ENCODE assay signal across 8 mouse cellular contexts in the genomic region with DNA sequence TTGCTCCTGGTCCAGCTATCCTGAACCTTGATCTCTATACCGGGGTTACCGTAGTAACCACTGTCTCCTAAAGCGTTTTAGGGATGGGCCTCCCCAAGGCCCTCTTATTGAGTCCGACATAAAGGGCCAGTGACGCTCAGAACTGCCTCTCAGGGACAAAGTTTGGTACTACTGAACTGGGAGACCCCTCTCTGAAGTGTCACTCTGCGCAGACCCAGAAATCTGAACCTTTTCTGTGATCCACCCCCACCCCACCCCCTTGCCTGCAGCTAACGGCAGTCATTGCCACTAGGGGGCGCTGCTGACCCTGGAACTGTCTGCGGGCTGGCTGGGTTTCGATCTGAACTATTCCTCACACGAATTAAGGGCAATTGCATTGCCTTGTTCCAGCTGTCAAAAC. TPM values are rescaled to one million over a fixed set of nuclear protein-coding genes. Genes with fewer than 3 reads are reported as not detected.
A peak's percentile ranks its signal among the peaks of the same experiment; 100 is the strongest.
DNase-seq lines count a peak whose midpoint lies in the region; ATAC-seq and TF ChIP-seq lines count a peak whose summit lies in the region.

No protein-coding gene starts in this region.

- ATAC-seq in embryonic facial prominence, embryonic 15.5 days (ENCODE audit: insufficient number of reproducible peaks, low FRiP score, low TSS enrichment, low read depth), result peak; percentile 65; the same call in 1 of the 2 replicates
- peak; percentile 37; the same call in 1 of the 2 replicates for ATAC-seq in midbrain, embryonic 14.5 days (ENCODE audit: low FRiP score, low TSS enrichment)
- no peak for ATAC-seq in stomach, postnatal 0 days (ENCODE audit: low FRiP score, low TSS enrichment)

- intact Hi-C loops in heart, postnatal 25 days (cut with DNase I), result loop anchor here (10.0 kb wide), 1 partner anchor 1200 kb away; a partner anchor contains a TSS
- intact Hi-C loops in left cerebral cortex, postnatal 36 days (cut with DNase I), result no loop called here

- no peak overlapping the region for H3K27ac ChIP-seq in embryonic facial prominence, embryonic 15.5 days (replicated peaks)
- 0 out of 2 replicates have a peak overlapping the region, but pooled peaks have one; percentile 42 for H3K27ac ChIP-seq in midbrain, embryonic 14.5 days (replicated peaks; ENCODE audit: low read depth, low read length)
- no peak overlapping the region for H3K27ac ChIP-seq in stomach, postnatal 0 days (replicated peaks)

- TF ChIP-seq CTCF in stomach, postnatal 0 days (IDR thresholded peaks at IDR 0.05; ENCODE audit: low read depth), result peak; percentile 90

- 6% methylated on average over 11 of the region's 11 CpGs for WGBS in embryonic facial prominence, embryonic 15.5 days
- under 1% methylated on average over 11 of the region's 11 CpGs for WGBS in midbrain, embryonic 14.5 days
- WGBS in stomach, postnatal 0 days, result 7% methylated on average over 11 of the region's 11 CpGs

- TF ChIP-seq EP300 in stomach, postnatal 0 days (optimal IDR thresholded peaks at IDR 0.05), result no peak

- H3K36me3 ChIP-seq in embryonic facial prominence, embryonic 15.5 days, result no peaks in the 10 kb centered on the region
- no peaks in the 10 kb centered on the region for H3K36me3 ChIP-seq in midbrain, embryonic 14.5 days (ENCODE audit: control insufficient read depth, insufficient read depth, low read length)
- no peaks in the 10 kb centered on the region for H3K36me3 ChIP-seq in stomach, postnatal 0 days (ENCODE audit: control insufficient read depth, insufficient read depth, low read length)

- H3K4me3 ChIP-seq in embryonic facial prominence, embryonic 15.5 days (replicated peaks), result no peak overlapping the region
- no peak overlapping the region for H3K4me3 ChIP-seq in midbrain, embryonic 14.5 days (replicated peaks; ENCODE audit: low read depth, low read length)
- H3K4me3 ChIP-seq in stomach, postnatal 0 days (ENCODE audit: low read depth, low read length), result no peak overlapping the region

- H3K27me3 ChIP-seq in embryonic facial prominence, embryonic 15.5 days, result peaks cover 5% of the 10 kb centered on the region
- peaks cover 10% of the 10 kb centered on the region; the same call in 1 of the 2 replicates for H3K27me3 ChIP-seq in midbrain, embryonic 14.5 days (ENCODE audit: control insufficient read depth, insufficient read depth, low read length)
- H3K27me3 ChIP-seq in stomach, postnatal 0 days (ENCODE audit: control insufficient read depth, insufficient read depth, low read length), result no peaks in the 10 kb centered on the region

- H3K4me1 ChIP-seq in embryonic facial prominence, embryonic 15.5 days, result peaks cover 15% of the 10 kb centered on the region; the same call in 1 of the 2 replicates
- H3K4me1 ChIP-seq in midbrain, embryonic 14.5 days (ENCODE audit: control insufficient read depth, insufficient read depth, low read length), result peaks cover 9% of the 10 kb centered on the region; the same call in 1 of the 2 replicates
- H3K4me1 ChIP-seq in stomach, postnatal 0 days (replicated peaks; ENCODE audit: control insufficient read depth, insufficient read depth), result no peaks in the 10 kb centered on the region

- H3K9ac ChIP-seq in embryonic facial prominence, embryonic 15.5 days, result no peak overlapping the region
- H3K9ac ChIP-seq in midbrain, embryonic 14.5 days (replicated peaks; ENCODE audit: low read length), result no peak overlapping the region
- H3K9ac ChIP-seq in stomach, postnatal 0 days (ENCODE audit: low read length), result no peak overlapping the region

- DNase-seq in heart, adult 11 months, result peak; percentile 95
- no peak for DNase-seq in heart, postnatal 25 days (ENCODE audit: low spot score)
- peak; percentile 19 to 26 for DNase-seq in heart, adult 9 months (ENCODE audit: low spot score in 2 of 2)
- peak; percentile 48 for DNase-seq in kidney, adult 9 months
- peak; percentile 65 to 71 for DNase-seq in left cerebral cortex, postnatal 36 days (ENCODE audit: low spot score in 2 of 2)
- DNase-seq in midbrain, embryonic 14.5 days, result peak; percentile 89
- DNase-seq in stomach, postnatal 0 days (ENCODE audit: low spot score), result peak; percentile 64

- H3K9me3 ChIP-seq in embryonic facial prominence, embryonic 15.5 days (replicated peaks), result no peaks in the 10 kb centered on the region
- no peaks in the 10 kb centered on the region for H3K9me3 ChIP-seq in midbrain, embryonic 14.5 days (ENCODE audit: control insufficient read depth, low read length)
- no peaks in the 10 kb centered on the region for H3K9me3 ChIP-seq in stomach, postnatal 0 days (ENCODE audit: control insufficient read depth, low read length)

- H3K4me2 ChIP-seq in embryonic facial prominence, embryonic 15.5 days (replicated peaks), result peak overlapping the region; percentile 32
- peak overlapping the region; percentile 26; the same call in 1 of the 2 replicates for H3K4me2 ChIP-seq in midbrain, embryonic 14.5 days (ENCODE audit: low read length)
- no peak overlapping the region for H3K4me2 ChIP-seq in stomach, postnatal 0 days (replicated peaks; ENCODE audit: low read depth)

RNA-seq across cellular contexts. Expression of a gene that starts 6.4 kb away (rescaled TPM):
- total RNA-seq in heart, postnatal 25 days (2021), result under 1 TPM; 0.08 to 0.13 TPM
- 28.5 and 33.0 TPM in 2 replicates for polyA plus RNA-seq in embryonic facial prominence, embryonic 15.5 days (2015; fragmentation: Nextera tagmentation; extraction: Ambion mirVana)
- total RNA-seq in left cerebral cortex, postnatal 36 days (2021), result 1 to 10 TPM; 6.0 to 6.8 TPM
- 10.6 and 16.2 TPM in 2 replicates for polyA plus RNA-seq in midbrain, embryonic 14.5 days (2014; fragmentation: Nextera tagmentation; extraction: Ambion mirVana)
- polyA plus RNA-seq in stomach, postnatal 0 days (2015; fragmentation: Nextera tagmentation; extraction: Ambion mirVana), result 1.7 and 2.5 TPM in 2 replicates
